Mouse (Mus musculus): Measurements from ENCODE around the gene Nit2.

DNA sequence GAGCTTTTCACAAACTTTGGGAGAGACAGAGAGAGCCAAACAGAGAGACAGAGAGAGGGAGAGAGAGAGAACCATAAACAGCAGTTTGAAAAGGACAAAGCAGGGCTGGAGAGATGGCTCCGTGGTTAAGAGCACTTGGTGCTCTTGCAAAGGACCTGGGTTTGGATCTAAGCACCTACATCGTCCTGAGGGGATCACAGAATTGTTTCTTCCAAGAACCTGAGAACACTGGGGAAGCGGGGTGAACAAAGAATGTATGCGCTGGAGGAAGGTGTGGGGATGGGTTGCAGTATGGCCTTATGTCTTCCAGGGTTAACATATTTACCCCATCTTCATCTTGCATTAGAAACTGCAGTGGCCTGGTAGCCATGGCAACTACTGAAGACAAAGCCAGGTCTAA is 1.1 kb upstream of the Nit2 start:
- TF ChIP-seq GATA1 (IDR thresholded peaks at IDR 0.05; ENCODE audit: low read length), result no peak
- TF ChIP-seq TAL1 (IDR thresholded peaks at IDR 0.05; ENCODE audit: low read length), result no peak

Measured in erythroblast, embryonic 14.5 days (primary cell).